Mouse (Mus musculus): ENCODE measurements around the gene Nvl.

Gene Nvl

GRCm38 (mm10) chr1:181143950-181144836 lies at the start of gene Nvl, which contains the start of gene Cnih4:
Nvl (minus strand) TSS chr1:181144204.
Cnih4 (plus strand) TSS chr1:181144693.
- DNase-seq, result peak; percentile 95

GRCm38 (mm10) chr1:181188925-181189324 lies 44.9 kb upstream of the Nvl start:
- DNase-seq, result no peak

DNA sequence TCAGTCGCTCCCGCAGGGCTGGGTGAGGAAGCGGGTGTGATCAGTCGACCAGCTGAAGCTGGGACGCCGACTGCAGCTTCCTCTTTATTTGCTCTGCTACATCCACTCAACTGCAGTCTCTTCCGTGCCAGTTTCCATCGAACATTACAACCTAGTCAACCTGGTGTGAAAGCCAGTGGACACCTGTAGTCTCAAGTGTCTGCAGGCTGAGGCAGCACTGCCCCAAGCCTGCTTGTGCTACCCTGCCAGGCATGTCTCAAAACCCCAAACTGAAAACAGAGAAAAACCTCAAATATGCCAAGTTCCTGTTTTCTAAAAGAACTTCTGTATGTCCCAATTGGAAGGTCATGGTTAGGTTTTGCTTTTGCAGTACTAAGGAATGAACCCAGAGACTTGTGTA lies 26.2 kb upstream of the Nvl start:
- no peak for DNase-seq

- no peak for DNase-seq
Measured at GRCm38 (mm10) chr1:181168377-181168776, 24.4 kb upstream of the Nvl start.

DNA sequence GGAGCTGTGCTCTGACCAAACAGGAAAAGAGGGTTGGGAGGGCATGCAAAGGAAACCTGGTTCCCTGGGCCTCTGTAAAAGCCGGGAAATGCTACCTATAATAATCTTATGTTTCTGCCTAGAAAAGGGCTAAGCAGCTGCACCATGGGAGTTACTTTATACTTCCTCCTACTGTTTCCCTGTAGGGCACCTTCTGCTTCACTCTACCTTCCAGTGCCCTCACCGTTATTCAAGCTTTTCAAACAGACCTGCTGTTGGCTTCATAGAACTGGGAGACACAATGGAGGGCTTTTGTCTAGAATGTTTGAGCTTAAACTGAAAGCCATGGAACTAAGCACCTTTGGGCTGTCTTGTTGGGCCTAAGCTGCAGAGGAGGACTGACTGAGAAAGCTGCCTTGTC lies 23.8 kb upstream of the Nvl start:
- DNase-seq, result no peak

DNA sequence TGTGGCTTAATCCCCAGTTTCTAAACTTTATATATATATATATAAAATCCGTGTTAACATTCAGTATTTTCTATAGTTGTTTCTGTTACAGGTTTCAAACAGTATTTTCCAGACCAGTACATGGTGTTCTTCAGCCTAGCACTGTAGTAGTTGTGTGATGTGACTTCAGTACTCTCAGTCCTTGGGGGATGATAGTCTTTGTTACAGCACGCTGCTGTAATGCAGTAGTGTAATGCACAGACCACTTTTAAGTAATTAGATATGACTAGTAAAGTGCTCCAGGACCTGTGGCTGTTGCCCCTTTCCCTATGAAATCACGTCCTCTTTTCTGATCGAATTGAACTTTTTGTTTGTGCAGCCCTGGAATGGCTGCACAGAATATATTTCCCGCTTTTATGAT lies 7.5 kb upstream of the Nvl start:
- DNase-seq, result no peak

- peak; percentile 88 for DNase-seq
Measured at GRCm38 (mm10) chr1:181150827-181151534, 7.0 kb upstream of the Nvl start.

DNA sequence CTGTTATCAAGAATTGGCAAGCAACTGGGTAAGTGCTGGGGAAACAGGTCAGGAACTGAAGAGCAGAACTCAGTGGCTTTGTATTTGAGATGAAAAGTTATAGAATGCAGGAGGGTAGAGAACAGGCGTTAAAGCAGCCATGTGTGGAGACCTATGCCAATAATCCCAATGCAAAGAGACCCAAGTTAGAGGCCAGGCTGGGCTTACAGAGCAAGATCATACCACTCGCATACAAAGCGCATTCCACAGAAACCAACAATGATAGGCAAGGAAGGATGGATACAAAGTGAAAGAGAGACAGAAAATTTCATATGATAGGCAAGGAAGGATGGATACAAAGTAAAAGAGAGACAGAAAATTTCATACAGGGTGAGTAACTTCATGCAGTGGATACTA lies 6.4 kb upstream of the Nvl start:
- DNase-seq, result no peak

GRCm38 (mm10) chr1:181149373-181150017 lies 5.5 kb upstream of the Nvl start:
- DNase-seq, result no peak

- DNase-seq, result peak; percentile 35
Measured at GRCm38 (mm10) chr1:181148540-181148939, 4.5 kb upstream of the Nvl start.

DNA sequence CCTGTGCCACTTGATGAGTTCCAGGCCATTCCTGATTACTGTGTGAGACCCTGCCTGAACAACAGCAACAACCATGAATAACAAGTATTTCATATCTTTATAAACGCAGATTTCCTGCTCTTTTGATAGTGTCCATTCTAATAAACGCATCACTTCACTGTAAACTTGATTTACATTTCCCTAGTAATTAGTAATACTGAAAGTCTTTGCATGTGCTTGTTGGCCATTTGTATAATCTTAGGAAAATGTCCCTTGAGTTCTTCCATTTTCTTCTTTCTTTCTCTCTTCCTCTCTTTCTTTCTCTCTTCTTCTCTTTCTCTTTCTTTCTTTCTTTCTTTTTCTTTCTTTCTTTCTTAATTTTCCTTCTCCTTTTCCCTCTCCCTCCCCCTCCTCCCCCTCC lies 2.2 kb upstream of the Nvl start:
- DNase-seq, result no peak

- DNase-seq, result no peak
Measured at GRCm38 (mm10) chr1:181144966-181145365, 962 bp upstream of the Nvl start.

GRCm38 (mm10) chr1:181143609-181143949 lies 425 bp downstream of the Nvl start:
- DNase-seq, result no peak

DNA sequence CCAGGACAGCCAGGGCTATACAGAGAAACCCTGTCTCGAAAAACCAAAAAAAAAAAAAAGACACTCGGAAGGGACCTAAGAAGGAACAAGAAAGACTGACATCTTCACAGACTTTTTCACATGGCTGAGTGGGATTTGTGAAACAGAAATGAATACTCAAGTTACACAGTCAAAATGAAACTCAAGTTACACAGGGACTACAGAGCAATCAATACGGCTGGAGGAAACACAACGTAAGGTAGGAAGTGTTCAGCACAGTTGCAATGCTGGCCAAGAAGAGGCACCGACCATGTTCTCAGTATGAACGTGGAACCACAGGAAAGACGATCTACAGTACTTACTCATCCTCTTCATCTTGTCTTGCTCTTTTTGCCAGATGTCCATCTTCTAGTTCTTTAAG lies 5.3 kb downstream of the Nvl start:
- DNase-seq, result no peak

GRCm38 (mm10) chr1:181131915-181132314 lies 12.1 kb downstream of the Nvl start:
- no peak for DNase-seq

DNA sequence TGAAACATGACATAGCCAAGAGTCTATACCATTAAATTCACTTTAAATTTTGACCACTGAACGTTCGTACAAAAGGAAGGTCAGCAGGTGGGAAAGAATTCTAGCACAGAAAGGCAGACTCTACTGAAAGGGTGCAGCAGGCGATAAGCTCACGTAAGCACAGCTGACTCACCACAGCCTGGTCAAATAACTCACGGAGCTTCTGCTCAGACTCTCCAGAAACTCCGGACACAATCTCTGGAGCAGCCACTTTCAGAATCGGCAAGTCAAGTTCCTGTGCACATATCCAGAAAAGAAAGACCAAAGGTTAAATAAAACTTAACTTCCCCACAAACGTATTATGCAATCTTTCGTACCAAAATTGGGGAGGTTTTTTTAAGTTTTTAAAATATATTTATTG lies 17.2 kb downstream of the Nvl start:
- DNase-seq, result no peak

- DNase-seq, result no peak
Measured at GRCm38 (mm10) chr1:181125916-181126315, 18.1 kb downstream of the Nvl start.

DNA sequence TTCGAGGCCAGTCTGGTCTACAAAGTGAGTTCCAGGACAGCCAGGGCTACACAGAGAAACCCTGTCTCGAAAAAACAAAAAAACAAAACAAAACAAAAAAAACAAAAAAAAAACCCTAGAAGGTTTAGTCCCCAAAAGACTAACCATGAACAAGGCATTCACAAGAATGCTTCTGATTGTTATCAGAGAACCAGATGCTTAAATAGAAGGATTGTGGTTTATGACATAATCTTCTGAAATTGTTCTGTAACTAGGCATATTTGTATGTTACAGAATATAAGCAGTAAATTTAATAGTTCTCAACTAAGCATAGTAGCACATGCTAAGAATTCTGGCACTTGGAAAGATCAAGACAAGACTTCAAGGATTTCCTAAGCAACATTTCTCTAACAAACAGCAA lies 19.9 kb downstream of the Nvl start:
- no peak for DNase-seq

GRCm38 (mm10) chr1:181117112-181117511 lies 26.9 kb downstream of the Nvl start:
- DNase-seq, result no peak

DNA sequence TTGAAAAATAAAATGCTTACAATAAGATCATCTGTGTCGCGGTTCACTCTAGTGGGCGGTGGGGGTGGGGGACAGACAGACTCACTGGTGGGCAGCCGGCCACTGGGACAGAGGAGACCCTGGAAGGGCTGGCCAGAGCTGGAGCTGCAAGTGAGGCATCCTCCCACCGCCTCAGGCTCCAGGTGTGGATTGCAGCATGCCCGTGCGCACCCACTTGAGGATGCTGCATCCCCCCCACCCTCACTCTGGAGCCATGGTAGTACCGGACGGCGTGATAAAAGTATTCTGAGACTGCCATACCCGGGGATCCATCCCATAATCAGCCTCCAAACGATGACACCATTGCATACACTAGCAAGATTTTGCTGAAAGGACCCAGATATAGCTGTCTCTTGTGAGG lies 54.0 kb downstream of the Nvl start:
- no peak for DNase-seq

- no peak for DNase-seq
Measured at GRCm38 (mm10) chr1:181084021-181084420, 60.0 kb downstream of the Nvl start.

DNA sequence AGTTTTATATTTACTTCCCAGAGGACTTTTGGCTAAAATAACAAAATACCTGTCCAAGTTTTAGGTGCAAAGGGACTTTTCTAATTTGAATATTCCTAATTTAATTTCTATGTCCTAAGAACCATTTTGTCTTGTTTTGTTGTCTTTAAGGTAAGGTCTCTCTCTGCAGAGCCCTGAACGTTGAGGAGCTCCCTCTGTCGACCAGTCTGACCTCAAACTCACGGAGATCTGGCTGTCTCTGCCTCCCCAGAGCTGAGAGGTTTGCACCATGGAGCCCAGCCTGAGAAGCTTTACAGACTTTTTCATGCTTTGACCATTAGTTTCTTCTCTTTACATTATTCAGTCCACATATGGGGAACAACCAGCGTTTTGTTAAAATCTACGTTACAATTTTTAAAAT lies 70.9 kb downstream of the Nvl start:
- DNase-seq, result no peak

DNA sequence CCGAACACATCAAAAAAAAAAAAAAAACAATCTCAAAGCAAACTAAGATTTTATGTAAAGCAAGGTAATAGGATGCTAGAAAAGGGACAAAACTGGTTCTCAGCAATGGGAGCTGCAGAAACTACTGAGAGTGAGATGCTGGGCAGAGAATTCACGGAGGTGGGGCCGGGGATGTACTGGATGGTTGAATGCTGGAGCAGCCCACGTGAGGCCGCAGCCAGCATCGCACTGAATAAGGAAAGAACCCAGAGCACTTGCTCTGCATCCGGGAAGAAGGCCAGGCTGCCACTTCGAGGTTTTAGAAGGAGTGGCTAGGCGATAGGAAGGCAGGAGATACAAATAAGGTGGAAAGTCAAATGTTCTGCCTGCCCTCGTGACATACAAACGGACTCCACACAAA lies 74.3 kb downstream of the Nvl start:
- DNase-seq, result no peak

DNA sequence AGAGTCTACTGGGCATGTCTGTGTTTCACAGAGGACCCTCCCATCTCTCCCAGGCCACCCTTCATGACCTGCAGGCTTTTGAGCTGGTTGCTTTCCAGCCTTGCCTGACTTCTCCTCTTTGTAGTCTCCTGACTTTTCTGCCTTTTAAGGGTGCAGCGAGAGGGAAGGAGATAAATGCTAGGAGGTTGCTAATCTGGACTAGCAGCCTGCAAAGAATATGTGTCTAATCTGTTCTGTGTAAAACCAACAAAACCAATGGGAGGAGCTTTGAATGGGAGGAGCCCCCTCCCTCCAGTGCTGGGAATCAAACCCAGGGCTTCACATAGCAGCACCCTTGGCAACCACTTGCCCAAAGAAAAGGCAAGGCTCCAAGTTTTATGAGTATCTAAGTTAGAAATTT lies 75.7 kb downstream of the Nvl start:
- no peak for DNase-seq

All from kidney, adult 18-20 months (tissue).